Mouse (Mus musculus) cortical plate, adult 2 months (tissue): ENCODE data around the gene Prkcz. TPM values are rescaled to one million over a fixed set of nuclear protein-coding genes. Genes with fewer than 3 reads are reported as not detected.
"Not testable (repeated sequence)": the region's sequence is repeated elsewhere in the genome, so short reads cannot be mapped to it uniquely, and the experiment has no call there.

Experiments
- H3K27ac ChIP-seq: fragments of 200-500 bp; 2 replicates; pipeline ENCODE4 v1.5.1; 2012; ENCODE audit warnings: low read length, control low read depth, inconsistent platforms; ENCODE audit not compliant: insufficient read depth
- H3K4me1 ChIP-seq: fragments of 200-500 bp; 2 replicates; pipeline ENCODE4 v1.6.1; 2011; ENCODE audit warnings: low read length; ENCODE audit not compliant: control insufficient read depth, insufficient read depth
- H3K4me3 ChIP-seq: fragments of 200-500 bp; 2 replicates; pipeline ENCODE4 v1.5.1; 2011; ENCODE audit warnings: mild to moderate bottlenecking, low read length, control low read depth; ENCODE audit not compliant: insufficient read depth
- CTCF ChIP-seq: fragments of 200-500 bp; IDR thresholded peaks from 2 replicates; pipeline ENCODE4 v1.5.1; 2011; ENCODE audit warnings: mild to moderate bottlenecking, control low read depth, low read length; ENCODE audit not compliant: insufficient read depth; ENCODE audit errors: extremely low read depth
- POLR2A ChIP-seq: fragments of 200-500 bp; IDR thresholded peaks from 2 replicates; pipeline ENCODE4 v1.6.1; 2011; ENCODE audit warnings: mild to moderate bottlenecking, low read length, control low read depth; ENCODE audit not compliant: insufficient read depth; ENCODE audit errors: extremely low read depth
- polyA plus RNA-seq: library from polyadenylated mRNA; depleted of rRNA; stranded (reverse); fragments of >200 nt; gene quantifications from 2 replicates; pipeline ENCODE4 v1.2.3, GENCODE M21; 2012

Gene Prkcz
- polyA plus RNA-seq, 1 experiment: 315 TPM

DNA sequence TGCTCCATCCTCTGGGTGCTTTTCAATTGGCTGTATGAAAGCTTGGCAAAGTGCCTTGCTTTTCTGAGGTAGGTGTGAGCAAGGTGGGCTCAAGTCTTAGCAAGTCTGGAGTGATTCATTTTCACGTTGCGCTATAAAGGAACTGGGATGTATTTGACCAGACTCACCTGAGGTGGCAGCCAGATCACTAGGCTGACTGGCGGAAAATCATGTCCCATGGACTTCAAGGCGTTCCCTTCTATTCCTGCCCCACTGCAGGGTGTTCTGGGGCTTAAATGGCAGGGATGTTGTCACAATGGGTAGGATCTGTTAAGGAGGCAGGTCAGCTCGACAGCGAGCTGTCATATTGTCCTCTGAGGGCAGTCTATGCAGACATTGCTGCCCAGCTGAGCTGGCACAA, 108.9 kb downstream of the Prkcz start:
- Histone ChIP-seq H3K4me1 (peaks cover 8% of the 10 kb centered on the region), H3K27ac (no peak overlapping the region), H3K4me3 (no peak overlapping the region)
- no peak for TF ChIP-seq POLR2A
- no peak for TF ChIP-seq CTCF

DNA sequence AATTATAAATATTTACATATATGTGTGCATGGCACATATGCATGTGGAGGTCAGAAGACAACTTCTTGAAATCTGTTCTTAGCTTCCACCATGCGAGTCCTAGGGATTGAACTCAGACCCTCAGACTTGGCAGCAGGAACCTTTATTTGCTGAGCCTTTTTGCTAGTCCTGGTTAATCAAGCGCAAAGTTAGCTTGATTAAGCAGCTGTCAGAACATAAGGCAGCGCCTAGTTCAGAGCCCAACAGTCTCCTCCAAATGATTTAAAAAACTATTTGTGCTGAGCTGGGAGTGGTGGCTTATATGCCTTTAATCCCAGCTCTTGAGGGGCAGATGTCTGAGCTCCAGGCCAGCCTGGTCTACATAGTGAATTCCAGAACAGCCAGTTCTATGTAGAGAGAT, 110.0 kb downstream of the Prkcz start:
- no peak for TF ChIP-seq POLR2A
- no peak for TF ChIP-seq CTCF
- H3K27ac ChIP-seq: no peak overlapping the region
- H3K4me1 ChIP-seq: peaks cover 12% of the 10 kb centered on the region
- peak overlapping the region; percentile 58; the same call in 1 of the 2 replicates for H3K4me3 ChIP-seq

DNA sequence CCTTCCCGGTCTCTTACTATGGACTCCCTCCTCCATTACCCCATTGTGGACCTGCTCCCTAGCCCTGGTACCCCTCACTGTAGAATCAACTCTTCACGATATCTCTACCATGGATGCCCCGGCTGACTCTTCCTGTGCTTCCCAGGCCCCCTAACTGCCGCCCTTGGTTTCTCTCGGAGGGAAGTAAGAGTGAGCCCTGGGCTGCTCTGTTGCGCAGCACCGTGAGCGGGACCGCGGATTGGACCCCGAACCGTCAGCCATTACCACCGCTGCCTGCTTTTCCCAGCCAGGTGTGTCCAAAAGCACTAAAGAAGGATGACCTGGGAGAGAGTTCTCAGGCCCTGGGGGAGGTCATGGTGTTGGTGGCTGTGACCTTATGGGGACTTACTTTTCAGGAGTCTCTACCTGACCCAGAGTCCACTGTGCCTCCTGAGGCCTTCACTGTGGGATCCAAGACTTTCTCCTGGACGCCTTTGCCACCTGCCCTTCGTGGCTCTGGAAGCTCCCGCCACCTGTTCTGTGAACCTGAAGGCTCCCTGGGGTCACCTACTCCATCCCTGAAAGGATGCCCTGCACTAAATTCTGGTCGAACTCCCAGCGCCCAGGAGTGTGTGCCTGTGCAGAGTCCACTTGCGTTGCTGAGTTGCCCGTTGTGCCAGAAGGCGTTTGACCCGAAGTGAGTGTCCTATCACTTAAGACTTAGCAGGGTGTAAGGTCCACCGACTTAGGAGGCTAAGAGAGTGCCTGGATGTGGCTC, 110.6 kb downstream of the Prkcz start:
- Histone ChIP-seq H3K4me3 (peak overlapping the region; percentile 58), H3K27ac (peak overlapping the region; percentile 37), H3K4me1 (peaks cover 13% of the 10 kb centered on the region)
- no peak for TF ChIP-seq CTCF
- no peak for TF ChIP-seq POLR2A

DNA sequence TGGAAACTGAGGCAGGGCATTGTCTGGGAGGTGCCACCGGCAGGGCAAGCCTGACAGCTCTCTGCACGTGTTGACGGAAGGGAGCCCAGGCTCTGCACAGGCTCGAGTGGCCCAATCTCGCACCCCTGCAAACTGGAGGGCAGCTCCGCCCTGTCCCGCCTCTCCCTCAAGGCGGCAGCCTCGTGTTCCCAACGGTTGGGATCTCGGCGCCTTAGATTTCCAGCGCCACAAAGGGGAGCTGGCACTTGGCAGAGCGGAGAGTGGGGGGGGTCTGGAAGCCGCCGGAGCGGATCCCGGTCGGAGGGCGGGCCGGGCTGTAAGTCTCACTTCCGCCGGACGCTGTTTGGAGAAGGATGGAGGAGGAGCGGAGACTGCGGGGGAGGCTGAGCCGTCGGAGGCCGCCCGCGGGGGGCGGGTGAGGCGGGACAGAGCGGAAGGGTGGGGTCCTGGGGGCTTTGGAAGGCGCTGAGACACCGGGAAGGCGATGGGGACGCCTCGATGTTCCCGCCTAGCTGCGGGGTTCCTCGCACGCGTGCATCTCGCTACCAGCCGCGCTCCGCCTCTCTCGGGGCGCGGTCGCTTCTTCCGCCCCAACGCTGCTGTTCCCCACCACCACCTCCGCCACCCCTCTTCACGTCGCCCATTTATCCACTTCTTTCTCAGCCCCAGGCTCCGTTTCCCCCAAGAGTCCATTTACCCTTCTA, 111.4 kb downstream of the Prkcz start, which contains the start of gene Faap20:
Gene Faap20, plus strand, starts transcription at position 155 of the 704 bp plus-strand sequence.
- Histone ChIP-seq H3K4me1 (peaks cover 13% of the 10 kb centered on the region), H3K27ac (peak within 1 kb of the TSS; percentile 79), H3K4me3 (peak within 1 kb of the TSS; percentile 58)
- TF ChIP-seq CTCF (no peak), POLR2A (peak; percentile 46; the same call in 1 of the 2 replicates)

GRCm38 (mm10) chr4:155249257-155249647, 111.9 kb downstream of the Prkcz start:
- peak overlapping the region; percentile 79 for H3K27ac ChIP-seq
- peaks cover 13% of the 10 kb centered on the region for H3K4me1 ChIP-seq
- peak overlapping the region; percentile 58 for H3K4me3 ChIP-seq
- TF ChIP-seq POLR2A: no peak
- peak; percentile 100 for TF ChIP-seq CTCF

DNA sequence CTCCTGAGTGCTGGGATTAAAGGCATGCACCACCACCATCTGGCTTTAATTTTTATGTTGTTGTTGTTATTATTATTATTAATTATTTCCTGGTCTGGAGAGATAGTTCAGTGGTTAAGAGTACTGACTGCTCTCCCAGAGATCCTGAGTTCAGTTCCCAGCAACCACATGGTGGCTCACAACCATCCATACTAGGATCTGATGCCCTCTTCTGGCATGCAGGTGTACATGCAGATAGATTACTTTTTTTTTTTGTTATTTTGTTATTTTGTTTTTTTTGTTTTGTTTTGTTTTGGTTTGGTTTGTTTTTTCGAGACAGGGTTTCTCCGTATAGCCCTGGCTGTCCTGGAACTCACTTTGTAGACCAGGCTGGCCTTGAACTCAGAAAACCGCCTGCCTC, 113.1 kb downstream of the Prkcz start:
- H3K4me1 ChIP-seq: peaks cover 16% of the 10 kb centered on the region
- not testable (repeated sequence) for H3K4me3 ChIP-seq, H3K27ac ChIP-seq

DNA sequence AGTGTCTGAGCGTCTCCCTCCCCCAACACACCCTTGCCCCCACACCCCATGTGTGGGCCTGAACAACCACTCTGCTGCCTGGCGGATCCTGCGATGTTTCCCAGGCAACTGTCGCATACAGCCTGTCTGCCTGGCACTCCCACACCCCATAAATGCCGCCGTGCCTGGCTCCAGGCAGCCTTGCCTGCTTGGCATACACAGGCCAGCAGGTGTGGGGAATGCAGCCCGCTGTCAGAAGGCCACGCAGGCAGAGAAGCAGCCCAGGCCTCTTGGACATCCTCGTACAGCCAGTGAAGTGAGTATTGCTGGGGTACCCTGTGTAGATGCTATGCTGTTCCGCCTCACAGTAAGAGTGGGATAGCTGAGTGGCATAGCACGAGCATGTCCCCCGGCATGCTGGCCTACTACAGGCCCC, 114.5 kb downstream of the Prkcz start:
- H3K27ac ChIP-seq: peak overlapping the region; percentile 41
- TF ChIP-seq CTCF: no peak
- peak; percentile 35; the same call in 1 of the 2 replicates for TF ChIP-seq POLR2A
- H3K4me1 ChIP-seq: peaks cover 13% of the 10 kb centered on the region
- H3K4me3 ChIP-seq: 0 out of 2 replicates have a peak overlapping the region, but pooled peaks have one; percentile 2

DNA sequence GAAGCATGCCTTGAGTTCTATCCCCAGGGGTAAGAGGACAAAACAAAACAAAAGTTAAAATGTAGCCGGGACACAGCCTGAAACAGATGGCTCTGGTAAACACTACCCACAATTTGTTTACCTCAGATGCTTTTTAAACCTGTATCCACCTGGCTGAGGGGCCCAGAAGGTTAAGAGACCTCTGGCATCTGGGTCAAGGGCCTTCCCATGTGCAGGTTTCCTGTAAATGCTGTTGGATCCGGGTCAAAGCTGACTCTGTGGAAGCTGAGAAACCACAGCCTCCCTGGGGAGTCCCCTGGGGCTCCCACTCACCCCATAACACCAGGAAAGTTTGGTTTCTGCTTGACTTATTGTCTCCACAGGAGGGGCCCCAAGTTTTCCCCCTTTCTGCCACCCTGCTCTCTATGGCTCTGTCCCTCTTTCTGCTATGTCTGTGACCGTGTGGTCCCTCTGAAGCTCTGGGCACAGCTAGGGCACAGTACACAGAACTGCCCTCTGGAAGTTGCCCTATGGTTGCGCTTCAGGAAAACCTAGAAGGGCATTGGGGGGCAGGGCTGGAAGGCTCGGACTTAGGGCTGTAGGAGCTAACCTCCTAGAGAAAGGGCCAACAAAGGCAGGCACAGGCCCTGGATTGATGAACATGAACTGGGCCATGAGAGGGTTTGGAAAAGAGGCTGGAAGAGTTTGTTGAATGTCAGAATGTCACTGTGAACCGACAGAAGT, 115.2 kb downstream of the Prkcz start:
- 0 out of 2 replicates have a peak overlapping the region, but pooled peaks have one; percentile 11 for H3K27ac ChIP-seq
- TF ChIP-seq CTCF (no peak), POLR2A (no peak)
- no peak overlapping the region for H3K4me3 ChIP-seq
- peaks cover 11% of the 10 kb centered on the region for H3K4me1 ChIP-seq

DNA sequence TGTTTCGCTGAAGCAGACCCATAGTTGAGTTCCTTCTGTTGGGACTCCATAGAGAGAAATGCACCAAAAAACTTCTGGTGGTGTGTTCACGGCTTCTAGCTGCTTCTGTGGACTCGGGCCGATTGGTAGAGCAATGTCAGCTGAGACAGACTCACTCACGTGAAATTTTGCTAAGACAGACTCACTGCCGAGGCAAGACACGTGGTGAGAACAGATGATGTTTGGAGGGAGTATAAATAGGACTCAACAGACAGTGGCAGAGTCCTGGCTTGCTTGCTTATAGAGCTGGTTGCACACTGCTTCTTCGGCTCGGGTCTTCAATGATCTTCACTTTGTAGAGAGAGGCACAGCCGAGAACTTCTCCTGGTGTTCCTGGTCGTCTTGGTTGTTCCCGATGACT, 117.9 kb downstream of the Prkcz start:
- no peak for TF ChIP-seq CTCF
- no peak for TF ChIP-seq POLR2A
- Histone ChIP-seq H3K27ac (no peak overlapping the region), H3K4me1 (peaks cover 7% of the 10 kb centered on the region), H3K4me3 (no peak overlapping the region)
